Mouse (Mus musculus) lung, embryonic 14.5 days (tissue): Measurements from ENCODE around the gene Slc35f1. TPM values are rescaled to one million over a fixed set of nuclear protein-coding genes. Genes with fewer than 3 reads are reported as not detected.
A peak's percentile ranks its signal among the peaks of the same experiment; 100 is the strongest.

ENCODE experiments used
- ATAC-seq: fragments of 200-750 bp; cut with Nextera tagmentation; 2 replicates; pipeline ENCODE4 v1.8.0; 2017; ENCODE audit warnings: mild to moderate bottlenecking, moderate TSS enrichment, moderate library complexity; ENCODE audit not compliant: insufficient read depth
- DNase-seq: peaks from one replicate; pipeline ENCODE4 v3.0.0-alpha.2; 2015
- H3K27ac ChIP-seq: fragments of 300-500 bp; sonication (generic); 2 replicates; pipeline ENCODE4 v1.5.1; 2014; ENCODE audit warnings: low read depth, mild to moderate bottlenecking, moderate library complexity
- H3K27me3 ChIP-seq: fragments of 300-500 bp; sonication (generic); 2 replicates; pipeline ENCODE4 v1.6.1; 2014; ENCODE audit warnings: low read length, control low read depth; ENCODE audit not compliant: insufficient read depth
- H3K36me3 ChIP-seq: fragments of 300-500 bp; sonication (generic); 2 replicates; pipeline ENCODE4 v1.6.1; 2014; ENCODE audit warnings: control low read depth; ENCODE audit not compliant: insufficient read depth
- H3K4me1 ChIP-seq: fragments of 300-500 bp; sonication (generic); 2 replicates; pipeline ENCODE4 v1.6.1; 2014; ENCODE audit warnings: antibody characterized with exemption, control low read depth; ENCODE audit not compliant: insufficient read depth
- H3K4me2 ChIP-seq: fragments of 300-500 bp; sonication (generic); 2 replicates; pipeline ENCODE4 v1.6.1; 2014; ENCODE audit warnings: mild to moderate bottlenecking
- H3K4me3 ChIP-seq: fragments of 300-500 bp; sonication (generic); 2 replicates; pipeline ENCODE4 v1.5.1; 2014; ENCODE audit warnings: low read depth, low read length
- H3K9ac ChIP-seq: fragments of 300-500 bp; sonication (generic); 2 replicates; pipeline ENCODE4 v1.6.1; 2014
- H3K9me3 ChIP-seq: fragments of 300-500 bp; sonication (generic); 2 replicates; pipeline ENCODE4 v1.6.1; 2016; ENCODE audit warnings: low read depth, low read length, control low read depth
- CTCF ChIP-seq: IDR thresholded peaks from 2 replicates; pipeline ENCODE4 v1.5.1; 2016; ENCODE audit warnings: antibody characterized with exemption, low read depth
- WGBS: fragments of 180-500 bp; shearing (Covaris S2); extraction: QIAGEN DNeasy Blood & Tissue Kit; methylation state at CpG from one replicate; pipeline ENCODE4 v1.1.7; 2014; 5-methylcytosine and 5-hydroxymethylcytosine counted together
- polyA plus RNA-seq: library from polyadenylated mRNA; unstranded; fragments of >200 nt; fragmentation: Nextera tagmentation; extraction: Ambion mirVana; gene quantifications from 2 replicates; pipeline ENCODE4 v1.2.1, GENCODE M21; 2014

The Slc35f1 gene
- polyA plus RNA-seq, 1 experiment from 2014 or later, result 1.6 TPM

DNA sequence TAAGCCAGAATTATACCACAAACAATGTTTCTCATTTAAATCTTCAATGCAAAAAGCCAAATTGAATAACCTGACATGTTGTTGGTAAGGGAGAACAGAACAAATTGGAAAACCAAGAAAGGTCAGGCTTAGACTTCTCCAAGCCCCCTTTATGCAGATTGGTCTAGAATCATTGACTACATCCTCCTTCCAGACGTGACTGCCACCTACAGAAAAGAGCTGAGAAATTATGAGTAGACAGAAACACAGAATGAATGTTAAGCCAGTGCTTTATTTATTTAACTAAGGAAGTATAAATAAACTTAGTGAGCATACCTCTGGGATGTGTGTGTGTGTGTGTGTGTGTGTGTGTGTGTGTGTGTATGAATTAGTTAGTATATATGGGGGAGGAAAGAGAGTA, 344.9 kb downstream of the Slc35f1 start:
- no peaks in the 10 kb centered on the region for H3K27me3 ChIP-seq
- H3K27ac ChIP-seq, result no peak overlapping the region
- H3K9me3 ChIP-seq, result no peaks in the 10 kb centered on the region
- ATAC-seq (no peak), DNase-seq (peak; percentile 3)
- H3K4me2 ChIP-seq, result no peak overlapping the region
- WGBS, result 15% methylated on average over 1 of the region's 1 CpGs
- no peak for TF ChIP-seq CTCF
- no peaks in the 10 kb centered on the region for H3K36me3 ChIP-seq
- no peak overlapping the region for H3K4me3 ChIP-seq
- no peaks in the 10 kb centered on the region for H3K4me1 ChIP-seq
- H3K9ac ChIP-seq, result no peak overlapping the region

GRCm38 (mm10) chr10:53045931-53046330, 355.6 kb downstream of the Slc35f1 start:
- TF ChIP-seq CTCF, result no peak
- H3K9me3 ChIP-seq, result no peaks in the 10 kb centered on the region
- H3K27ac ChIP-seq, result no peak overlapping the region
- no peak overlapping the region for H3K9ac ChIP-seq
- H3K27me3 ChIP-seq, result no peaks in the 10 kb centered on the region
- ATAC-seq (no peak), DNase-seq (no peak)
- no peak overlapping the region for H3K4me3 ChIP-seq
- H3K36me3 ChIP-seq, result no peaks in the 10 kb centered on the region
- no peak overlapping the region for H3K4me2 ChIP-seq
- no peaks in the 10 kb centered on the region for H3K4me1 ChIP-seq

GRCm38 (mm10) chr10:53052521-53052920, 362.2 kb downstream of the Slc35f1 start:
- H3K9me3 ChIP-seq, result no peaks in the 10 kb centered on the region
- no peak overlapping the region for H3K27ac ChIP-seq
- H3K27me3 ChIP-seq, result no peaks in the 10 kb centered on the region
- ATAC-seq, result no peak
- no peak overlapping the region for H3K4me3 ChIP-seq
- H3K4me1 ChIP-seq, result no peaks in the 10 kb centered on the region
- H3K4me2 ChIP-seq, result no peak overlapping the region
- no peak overlapping the region for H3K9ac ChIP-seq
- TF ChIP-seq CTCF, result no peak
- DNase-seq, result no peak
- H3K36me3 ChIP-seq, result no peaks in the 10 kb centered on the region

GRCm38 (mm10) chr10:53060745-53061144, 370.4 kb downstream of the Slc35f1 start:
- Histone ChIP-seq H3K9me3 (no peaks in the 10 kb centered on the region), H3K36me3 (no peaks in the 10 kb centered on the region), H3K9ac (no peak overlapping the region), H3K27me3 (no peaks in the 10 kb centered on the region), H3K4me3 (no peak overlapping the region), H3K4me1 (no peaks in the 10 kb centered on the region), H3K4me2 (no peak overlapping the region), H3K27ac (no peak overlapping the region)
- ATAC-seq (no peak), DNase-seq (no peak)
- TF ChIP-seq CTCF, result no peak
- 77% methylated on average over 2 of the region's 2 CpGs for WGBS

DNA sequence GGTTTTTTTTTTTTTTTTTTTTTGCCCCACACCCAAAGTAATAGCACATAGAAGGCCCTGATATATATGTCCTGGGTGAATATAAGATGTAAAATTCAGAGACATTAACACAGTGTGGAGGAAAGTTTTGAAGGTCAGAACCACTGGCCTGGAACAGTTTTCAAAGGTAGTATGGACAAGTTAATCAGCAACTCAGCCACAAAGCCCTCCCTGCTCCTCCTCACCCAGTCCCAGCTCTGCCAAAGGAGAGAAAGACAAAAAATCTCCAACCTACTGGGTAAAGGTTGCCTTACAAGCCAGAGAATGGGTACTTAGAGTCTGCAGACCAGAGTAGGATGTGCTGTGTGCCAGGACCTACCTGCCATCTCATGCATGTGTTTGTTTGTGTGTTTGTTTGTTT, 372.4 kb downstream of the Slc35f1 start:
- Histone ChIP-seq H3K4me2 (no peak overlapping the region), H3K4me1 (no peaks in the 10 kb centered on the region), H3K4me3 (no peak overlapping the region), H3K9me3 (no peaks in the 10 kb centered on the region), H3K27ac (no peak overlapping the region), H3K27me3 (no peaks in the 10 kb centered on the region), H3K9ac (no peak overlapping the region), H3K36me3 (no peaks in the 10 kb centered on the region)
- DNase-seq, result no peak
- no peak for ATAC-seq
- no peak for TF ChIP-seq CTCF

DNA sequence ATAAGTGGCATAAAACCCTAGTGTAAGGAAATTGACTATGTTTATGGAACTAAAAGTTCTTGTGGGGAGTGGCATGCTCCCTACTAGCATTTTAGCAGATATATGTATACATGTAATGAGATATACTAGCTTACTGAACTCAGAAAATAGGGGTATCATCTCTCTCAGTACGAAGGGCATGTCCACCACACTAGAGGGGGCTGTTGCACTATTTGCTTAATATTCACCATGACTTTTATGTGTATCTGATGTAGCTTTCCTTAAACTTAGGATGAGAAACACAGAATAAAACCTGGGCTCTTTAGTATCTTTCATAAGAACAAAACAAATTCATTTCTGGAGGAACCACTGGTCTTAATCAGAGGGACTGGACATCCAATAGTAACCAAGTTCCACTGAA, 397.5 kb downstream of the Slc35f1 start:
- Histone ChIP-seq H3K4me3 (no peak overlapping the region), H3K9me3 (no peaks in the 10 kb centered on the region), H3K36me3 (no peaks in the 10 kb centered on the region), H3K4me1 (no peaks in the 10 kb centered on the region), H3K9ac (no peak overlapping the region), H3K4me2 (no peak overlapping the region), H3K27me3 (no peaks in the 10 kb centered on the region), H3K27ac (no peak overlapping the region)
- DNase-seq (peak; percentile 71), ATAC-seq (no peak)
- 57% methylated on average over 1 of the region's 1 CpGs for WGBS
- peak; percentile 60 for TF ChIP-seq CTCF

- H3K36me3 ChIP-seq, result no peaks in the 10 kb centered on the region
- H3K27me3 ChIP-seq, result no peaks in the 10 kb centered on the region
- 73% methylated on average over 4 of the region's 4 CpGs for WGBS
- no peak overlapping the region for H3K9ac ChIP-seq
- H3K4me1 ChIP-seq, result no peaks in the 10 kb centered on the region
- no peak for ATAC-seq
- no peak overlapping the region for H3K27ac ChIP-seq
- TF ChIP-seq CTCF, result no peak
- H3K4me3 ChIP-seq, result no peak overlapping the region
- no peaks in the 10 kb centered on the region for H3K9me3 ChIP-seq
- DNase-seq, result no peak
- H3K4me2 ChIP-seq, result no peak overlapping the region
These were observed 401.2 kb downstream of the Slc35f1 start for GRCm38 (mm10) chr10:53091525-53091924.

GRCm38 (mm10) chr10:53096446-53096845, 406.1 kb downstream of the Slc35f1 start:
- H3K36me3 ChIP-seq, result no peaks in the 10 kb centered on the region
- no peak for DNase-seq
- H3K27ac ChIP-seq, result no peak overlapping the region
- H3K9me3 ChIP-seq, result no peaks in the 10 kb centered on the region
- H3K4me2 ChIP-seq, result no peak overlapping the region
- no peak for TF ChIP-seq CTCF
- no peak overlapping the region for H3K9ac ChIP-seq
- no peak overlapping the region for H3K4me3 ChIP-seq
- whole genome bisulfite sequencing, result 34% methylated on average over 3 of the region's 3 CpGs
- no peaks in the 10 kb centered on the region for H3K4me1 ChIP-seq
- ATAC-seq, result no peak
- no peaks in the 10 kb centered on the region for H3K27me3 ChIP-seq
